Mouse (Mus musculus) cortical plate, adult 2 months (tissue): ENCODE data around the gene Esr1.

Source experiments
- CTCF ChIP-seq: fragments of 200-500 bp; IDR thresholded peaks from 2 replicates; pipeline ENCODE4 v1.5.1; 2011; ENCODE audit warnings: mild to moderate bottlenecking, control low read depth, low read length; ENCODE audit not compliant: insufficient read depth; ENCODE audit errors: extremely low read depth
- POLR2A ChIP-seq: fragments of 200-500 bp; IDR thresholded peaks from 2 replicates; pipeline ENCODE4 v1.6.1; 2011; ENCODE audit warnings: mild to moderate bottlenecking, low read length, control low read depth; ENCODE audit not compliant: insufficient read depth; ENCODE audit errors: extremely low read depth

DNA sequence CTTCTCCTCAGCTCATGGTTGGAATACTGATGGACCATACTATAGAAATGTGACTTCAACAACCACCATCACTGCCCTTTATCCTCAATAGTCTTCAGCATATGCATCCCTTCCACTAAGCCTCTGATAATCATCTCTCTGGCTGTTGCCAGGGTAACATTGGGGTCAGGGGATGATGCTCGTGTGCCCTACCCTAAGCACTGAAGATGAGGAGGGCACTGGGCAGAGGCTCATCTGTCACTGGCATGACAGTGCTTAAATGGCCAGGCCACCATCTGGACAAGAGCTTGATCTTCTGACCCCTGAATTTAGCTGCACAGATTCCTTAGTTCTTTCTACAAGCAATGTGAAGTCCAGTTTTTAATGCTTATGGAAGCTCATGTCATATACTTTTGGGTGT, 405.8 kb downstream of the Esr1 start:
- no peak for TF ChIP-seq POLR2A
- no peak for TF ChIP-seq CTCF
